Mouse (Mus musculus) MEL (cell line): Measurements from ENCODE around the gene Gm17268. TPM values are rescaled to one million over a fixed set of nuclear protein-coding genes. Genes with fewer than 3 reads are reported as not detected.

Source experiments
- DNase-seq: peaks from one replicate; pipeline ENCODE4 v3.0.0; 2011; ENCODE audit warnings: low read depth, low spot score
- H3K27ac ChIP-seq: 2 replicates; pipeline ENCODE4 v1.5.1; 2012; ENCODE audit warnings: low read depth, mild to moderate bottlenecking, control low read depth, low read length, moderate library complexity; ENCODE audit not compliant: control insufficient read depth
- H3K27me3 ChIP-seq, 2 experiments: fragments of 150-350 bp in 1 of 2; sonication (generic) in 1 of 2; 2 replicates each; pipeline ENCODE4 v1.6.1; 2012; ENCODE audit warnings: low read length in 2 of 2, mild to moderate bottlenecking in 2 of 2, improper control_type of control experiment in 1 of 2, moderate library complexity in 1 of 2; ENCODE audit not compliant: insufficient read depth in 2 of 2, control insufficient read depth in 1 of 2
- H3K36me3 ChIP-seq, 2 experiments: 2 replicates each; pipeline ENCODE4 v1.6.1; 2012 to 2014; ENCODE audit warnings: low read length in 2 of 2, improper control_type of control experiment in 1 of 2, inconsistent platforms in 1 of 2, mild to moderate bottlenecking in 1 of 2; ENCODE audit not compliant: insufficient read depth in 2 of 2, control insufficient read depth in 1 of 2
- H3K4me1 ChIP-seq, 2 experiments: fragments of 150-350 bp in 1 of 2; sonication (generic) in 1 of 2; 2 replicates each; pipeline ENCODE4 v1.6.1; 2012; ENCODE audit warnings: low read length in 2 of 2, improper control_type of control experiment in 1 of 2, mild to moderate bottlenecking in 1 of 2; ENCODE audit not compliant: insufficient read depth in 2 of 2, control insufficient read depth in 1 of 2
- H3K4me3 ChIP-seq, 2 experiments: fragments of 150-350 bp in 1 of 2; sonication (generic) in 1 of 2; 2 replicates each; pipeline ENCODE4 v1.5.1; 2012; ENCODE audit warnings: low read depth in 2 of 2, low read length in 2 of 2, mild to moderate bottlenecking in 2 of 2, moderate library complexity in 2 of 2, control low read depth in 1 of 2, improper control_type of control experiment in 1 of 2; ENCODE audit not compliant: control insufficient read depth in 1 of 2, insufficient read depth in 1 of 2
- H3K79me2 ChIP-seq: 2 replicates; pipeline ENCODE4 v1.6.1; 2012; ENCODE audit warnings: mild to moderate bottlenecking, low read length, moderate library complexity; ENCODE audit not compliant: control insufficient read depth, poor library complexity, insufficient read depth
- H3K9ac ChIP-seq: 2 replicates; pipeline ENCODE4 v1.6.1; 2012; ENCODE audit warnings: low read depth, mild to moderate bottlenecking, control low read depth, low read length, moderate library complexity; ENCODE audit not compliant: control insufficient read depth, poor library complexity, severe bottlenecking
- H3K9me3 ChIP-seq: fragments of 150-350 bp; sonication (generic); replicated peaks from 2 replicates; pipeline ENCODE4 v1.6.1; 2012; ENCODE audit warnings: mild to moderate bottlenecking, low read length, improper control_type of control experiment, moderate library complexity; ENCODE audit not compliant: insufficient read depth
- BHLHE40 ChIP-seq: IDR thresholded peaks from 2 replicates; pipeline ENCODE4 v1.6.1; 2012; ENCODE audit warnings: low read depth, mild to moderate bottlenecking, inconsistent platforms, low read length, improper control_type of control experiment, borderline replicate concordance
- CHD1 ChIP-seq: IDR thresholded peaks from 2 replicates; pipeline ENCODE4 v1.6.1; 2012; ENCODE audit warnings: low read depth, mild to moderate bottlenecking, inconsistent platforms, low read length, improper control_type of control experiment
- ELF1 ChIP-seq: IDR thresholded peaks from 2 replicates; pipeline ENCODE4 v1.6.1; 2014; ENCODE audit warnings: low read depth, mild to moderate bottlenecking, inconsistent platforms, low read length, improper control_type of control experiment, moderate library complexity
- EP300 ChIP-seq, 2 experiments: IDR thresholded peaks; 2 replicates each; pipeline ENCODE4 v1.6.1; 2011; ENCODE audit warnings: improper control_type of control experiment in 2 of 2, low read length in 2 of 2, low read depth in 1 of 2, mild to moderate bottlenecking in 1 of 2
- ETS1 ChIP-seq: IDR thresholded peaks from 2 replicates; pipeline ENCODE4 v1.6.1; 2012; ENCODE audit warnings: low read depth, mild to moderate bottlenecking, inconsistent platforms, low read length, improper control_type of control experiment, moderate library complexity
- GATA1 ChIP-seq: IDR thresholded peaks from 2 replicates; pipeline ENCODE4 v1.6.1; 2011; ENCODE audit warnings: low read depth, low read length, improper control_type of control experiment
- HCFC1 ChIP-seq: IDR thresholded peaks from 2 replicates; pipeline ENCODE4 v1.6.1; 2012; ENCODE audit warnings: low read depth, mild to moderate bottlenecking, inconsistent platforms, low read length, improper control_type of control experiment, moderate library complexity
- JUND ChIP-seq: IDR thresholded peaks from 2 replicates; pipeline ENCODE4 v1.6.1; 2011; ENCODE audit warnings: low read depth, mild to moderate bottlenecking, improper control_type of control experiment, low read length
- MAFK ChIP-seq: IDR thresholded peaks from 2 replicates; pipeline ENCODE4 v1.6.1; 2011; ENCODE audit warnings: low read depth, mild to moderate bottlenecking, low read length, improper control_type of control experiment, borderline replicate concordance
- MAX ChIP-seq: IDR thresholded peaks from 2 replicates; pipeline ENCODE4 v1.6.1; 2011; ENCODE audit warnings: low read length, improper control_type of control experiment
- MAZ ChIP-seq: IDR thresholded peaks from 2 replicates; pipeline ENCODE4 v1.6.1; 2012; ENCODE audit warnings: low read depth, mild to moderate bottlenecking, inconsistent platforms, low read length, improper control_type of control experiment
- MXI1 ChIP-seq: IDR thresholded peaks from 2 replicates; pipeline ENCODE4 v1.6.1; 2011; ENCODE audit warnings: mild to moderate bottlenecking, low read depth, low read length, improper control_type of control experiment
- MYB ChIP-seq: IDR thresholded peaks from 2 replicates; pipeline ENCODE4 v1.6.1; 2011; ENCODE audit warnings: mild to moderate bottlenecking, low read depth, low read length, improper control_type of control experiment
- MYC ChIP-seq: IDR thresholded peaks from 2 replicates; pipeline ENCODE4 v1.6.1; 2011; ENCODE audit warnings: low read depth, mild to moderate bottlenecking, low read length, improper control_type of control experiment, moderate library complexity
- NELFE ChIP-seq: IDR thresholded peaks from 2 replicates; pipeline ENCODE4 v1.6.1; 2011; ENCODE audit warnings: low read depth, low read length, improper control_type of control experiment
- NRF1 ChIP-seq: IDR thresholded peaks from 2 replicates; pipeline ENCODE4 v1.6.1; 2014; ENCODE audit warnings: low read depth, mild to moderate bottlenecking, inconsistent platforms, low read length, improper control_type of control experiment, moderate library complexity; ENCODE audit not compliant: poor library complexity, insufficient read depth, severe bottlenecking
- POLR2A ChIP-seq, 2 experiments: IDR thresholded peaks; 2 replicates each; pipeline ENCODE4 v1.6.1; 2011 to 2012; ENCODE audit warnings: low read length in 2 of 2, mild to moderate bottlenecking in 2 of 2, control low read depth in 1 of 2, improper control_type of control experiment in 1 of 2, low read depth in 1 of 2, moderate library complexity in 1 of 2; ENCODE audit not compliant: control insufficient read depth in 1 of 2, insufficient read depth in 1 of 2, poor library complexity in 1 of 2
- POLR2AphosphoS5 ChIP-seq: IDR thresholded peaks from 2 replicates; pipeline ENCODE4 v1.6.1; 2012; ENCODE audit warnings: low read depth, borderline replicate concordance, mild to moderate bottlenecking, inconsistent platforms, low read length, moderate library complexity, mixed read lengths
- RAD21 ChIP-seq: IDR thresholded peaks from 2 replicates; pipeline ENCODE4 v1.6.1; 2011; ENCODE audit warnings: mild to moderate bottlenecking, low read depth, low read length, improper control_type of control experiment
- RCOR1 ChIP-seq: IDR thresholded peaks from 2 replicates; pipeline ENCODE4 v1.6.1; 2012; ENCODE audit warnings: low read depth, mild to moderate bottlenecking, inconsistent platforms, low read length, improper control_type of control experiment
- TAL1 ChIP-seq: IDR thresholded peaks from 2 replicates; pipeline ENCODE4 v1.6.1; 2012; ENCODE audit warnings: mild to moderate bottlenecking, inconsistent platforms, low read length, moderate library complexity, mixed read lengths
- TCF12 ChIP-seq: IDR thresholded peaks from 2 replicates; pipeline ENCODE4 v1.6.1; 2014; ENCODE audit warnings: low read depth, mild to moderate bottlenecking, inconsistent platforms, low read length, improper control_type of control experiment, moderate library complexity
- UBTF ChIP-seq: IDR thresholded peaks from 2 replicates; pipeline ENCODE4 v1.6.1; 2012; ENCODE audit warnings: low read depth, mild to moderate bottlenecking, inconsistent platforms, low read length, improper control_type of control experiment, moderate library complexity, borderline replicate concordance; ENCODE audit not compliant: insufficient read depth
- USF1 ChIP-seq: IDR thresholded peaks from 2 replicates; pipeline ENCODE4 v1.6.1; 2014; ENCODE audit warnings: low read depth, mild to moderate bottlenecking, inconsistent platforms, low read length, improper control_type of control experiment, moderate library complexity
- ZC3H11A ChIP-seq: IDR thresholded peaks from 2 replicates; pipeline ENCODE4 v1.6.1; 2012; ENCODE audit warnings: low read depth, mild to moderate bottlenecking, inconsistent platforms, low read length, improper control_type of control experiment
- ZKSCAN1 ChIP-seq: IDR thresholded peaks from 2 replicates; pipeline ENCODE4 v1.6.1; 2012; ENCODE audit warnings: low read depth, mild to moderate bottlenecking, inconsistent platforms, low read length, improper control_type of control experiment, moderate library complexity
- ZNF384 ChIP-seq: IDR thresholded peaks from 2 replicates; pipeline ENCODE4 v1.6.1; 2012; ENCODE audit warnings: low read depth, mild to moderate bottlenecking, inconsistent platforms, low read length, improper control_type of control experiment
- polyA plus RNA-seq, 2 experiments: library from polyadenylated mRNA; stranded (reverse) in 1 of 2; unstranded in 1 of 2; fragments of >175 nt in 1 of 2; fragments of >200 nt in 1 of 2; gene quantifications; 2 replicates each; pipeline versions ENCODE4 v1.2.1 to v1.2.4; 2012; ENCODE audit warnings: low replicate concordance in 2 of 2, low read depth in 1 of 2; ENCODE audit not compliant: insufficient read length in 2 of 2, insufficient read depth in 1 of 2, missing spikeins in 1 of 2
- total RNA-seq: library from RNA; depleted of rRNA; stranded (reverse); fragments of 300-350 nt; gene quantifications from 2 replicates; pipeline ENCODE4 v1.2.3, GENCODE M21; 2012

The Gm17268 gene
- total and polyA plus RNA-seq, 3 experiments: not detected

GRCm38 (mm10) chr11:82072984-82073383, 34.6 kb upstream of the Gm17268 start:
- Histone ChIP-seq H3K79me2 (no peaks in the 10 kb centered on the region), H3K27me3 (no peaks in the 10 kb centered on the region), H3K4me3 (no peak overlapping the region), H3K9me3 (no peaks in the 10 kb centered on the region), H3K9ac (no peak overlapping the region), H3K36me3 (no peaks in the 10 kb centered on the region), H3K4me1 (no peaks in the 10 kb centered on the region), H3K27ac (no peak overlapping the region)
- no peak for DNase-seq
- no peak for TF ChIP-seq RCOR1
- no peak for TF ChIP-seq MAX
- no peak for TF ChIP-seq RAD21
- no peak for TF ChIP-seq MYB
- TF ChIP-seq NELFE: no peak
- TF ChIP-seq USF1: no peak
- TF ChIP-seq POLR2AphosphoS5: no peak
- no peak for TF ChIP-seq MAZ
- no peak for TF ChIP-seq HCFC1
- no peak for TF ChIP-seq ELF1
- no peak for TF ChIP-seq MAFK
- TF ChIP-seq TCF12: no peak
- TF ChIP-seq MXI1: no peak

DNA sequence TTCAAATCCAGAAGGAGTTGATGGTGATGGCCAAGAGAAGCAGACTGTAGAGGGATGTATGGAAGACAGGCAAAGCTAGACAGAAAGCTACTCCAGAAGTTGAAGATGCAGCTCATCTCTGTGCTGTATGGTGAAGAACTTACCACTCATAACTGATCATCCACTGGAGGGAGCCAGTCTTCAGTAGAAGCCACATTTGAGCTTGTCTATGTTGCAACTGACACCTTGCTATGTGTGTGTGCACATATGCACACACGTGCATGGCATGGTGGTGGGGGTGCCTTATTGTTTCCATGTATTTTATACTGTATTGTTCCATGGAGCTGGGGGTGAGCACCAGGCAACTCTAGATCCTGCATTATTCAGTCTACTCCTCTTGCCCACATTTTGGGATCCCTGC, 34.0 kb upstream of the Gm17268 start:
- DNase-seq: no peak
- no peaks in the 10 kb centered on the region for H3K27me3 ChIP-seq

DNA sequence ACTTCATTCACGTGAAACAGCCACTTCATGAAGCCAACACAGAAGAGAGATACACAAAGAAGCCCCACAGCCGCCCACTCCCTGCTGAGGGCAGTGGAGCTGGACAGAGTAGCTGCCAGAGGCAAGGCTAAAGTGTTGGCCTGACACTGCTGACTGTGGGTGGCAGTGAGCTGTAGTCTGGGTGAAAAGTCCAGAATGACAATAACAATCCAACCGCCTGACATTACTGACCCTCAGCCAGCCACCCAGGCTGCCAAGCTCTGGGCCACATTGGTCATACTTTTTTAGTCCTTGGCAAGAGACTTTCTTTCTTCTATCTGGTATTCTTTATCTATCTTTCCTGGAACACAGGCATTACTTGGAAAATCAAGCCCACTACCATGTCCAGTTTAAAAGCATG, 32.7 kb upstream of the Gm17268 start:
- H3K79me2 ChIP-seq: no peaks in the 10 kb centered on the region
- H3K4me3 ChIP-seq: no peak overlapping the region
- H3K9ac ChIP-seq: no peak overlapping the region
- DNase-seq: no peak
- H3K4me1 ChIP-seq: no peaks in the 10 kb centered on the region
- H3K27ac ChIP-seq: no peak overlapping the region
- no peaks in the 10 kb centered on the region for H3K36me3 ChIP-seq
- H3K9me3 ChIP-seq: no peaks in the 10 kb centered on the region
- H3K27me3 ChIP-seq: no peaks in the 10 kb centered on the region
- TF ChIP-seq POLR2AphosphoS5 (no peak), MYC (no peak), ZC3H11A (no peak), UBTF (no peak), RCOR1 (no peak), BHLHE40 (no peak), MAFK (no peak), MXI1 (no peak), ZKSCAN1 (no peak), MAX (no peak), ETS1 (no peak), NELFE (no peak), ZNF384 (no peak), GATA1 (no peak), EP300 (IDR thresholded peaks at IDR 0.05; ENCODE audit: low read depth in 1 of 2, low read length in 2 of 2) (no peak), CHD1 (no peak)

More for the DNA sequence above, 34.0 kb upstream of the Gm17268 start:
- H3K9ac ChIP-seq: no peak overlapping the region
- H3K27ac ChIP-seq: no peak overlapping the region
- H3K79me2 ChIP-seq: no peaks in the 10 kb centered on the region
- no peak for TF ChIP-seq CHD1
- no peak for TF ChIP-seq NRF1
- no peak for TF ChIP-seq ELF1
- TF ChIP-seq JUND: no peak
- no peak for TF ChIP-seq TAL1
- no peak for TF ChIP-seq POLR2A (IDR thresholded peaks at IDR 0.05; ENCODE audit: control insufficient read depth in 1 of 2, insufficient read depth in 1 of 2, low read depth in 1 of 2, low read length in 2 of 2, poor library complexity in 1 of 2)
- TF ChIP-seq ETS1: no peak
- TF ChIP-seq MAX: no peak
- H3K9me3 ChIP-seq: no peaks in the 10 kb centered on the region
- no peaks in the 10 kb centered on the region for H3K4me1 ChIP-seq
- H3K36me3 ChIP-seq: no peaks in the 10 kb centered on the region
- H3K4me3 ChIP-seq: no peak overlapping the region
